31 mouse cellular contexts compared by ENCODE assay signal in genomic region chr13:103576856-103577255, GRCm38 (mm10).
"Had no signal": no experiment of that assay in that cellular context is flagged by ENCODE, and none has a peak within 500 bp of the region (broad histone marks: within the 10 kb centered on the region; RNA-seq: fewer than 3 reads in every experiment).

No protein-coding gene starts in this region.

- H3K4me1 ChIP-seq: limb, embryonic 15.5 days; liver, embryonic 12.5 days; liver, embryonic 13.5 days; liver, embryonic 15.5 days; lung, embryonic 15.5 days; megakaryocyte, embryonic 14.5 days; midbrain, embryonic 10.5 days; midbrain, embryonic 12.5 days; midbrain, embryonic 13.5 days; midbrain, embryonic 15.5 days; neural tube, embryonic 12.5 days had no signal

- ATAC-seq: liver, embryonic 12.5 days; liver, postnatal 0 days; lung, postnatal 0 days; midbrain, embryonic 13.5 days; midbrain, embryonic 15.5 days; midbrain, embryonic 16.5 days had no signal

- H3K9me3 ChIP-seq: limb, embryonic 12.5 days; limb, embryonic 13.5 days; limb, embryonic 15.5 days; liver, embryonic 12.5 days; liver, embryonic 15.5 days; lung, embryonic 15.5 days; megakaryocyte, embryonic 14.5 days; midbrain, embryonic 10.5 days; midbrain, embryonic 12.5 days; midbrain, embryonic 13.5 days; midbrain, embryonic 15.5 days; neural tube, embryonic 12.5 days had no signal

- H3K36me3 ChIP-seq: limb, embryonic 12.5 days; limb, embryonic 13.5 days; limb, embryonic 15.5 days; liver, embryonic 12.5 days; liver, embryonic 13.5 days; liver, embryonic 15.5 days; lung, embryonic 15.5 days; midbrain, embryonic 10.5 days; midbrain, embryonic 12.5 days; midbrain, embryonic 13.5 days; midbrain, embryonic 15.5 days; neural tube, embryonic 12.5 days had no signal

- H3K4me3 ChIP-seq: limb, embryonic 12.5 days; limb, embryonic 13.5 days; limb, embryonic 15.5 days; liver, embryonic 12.5 days; liver, embryonic 13.5 days; liver, embryonic 15.5 days; lung, embryonic 15.5 days; megakaryocyte, embryonic 14.5 days; midbrain, embryonic 10.5 days; midbrain, embryonic 12.5 days; midbrain, embryonic 13.5 days; midbrain, embryonic 15.5 days; myocyte; neural tube, embryonic 12.5 days had no signal

- H3K27me3 ChIP-seq: limb, embryonic 12.5 days; limb, embryonic 13.5 days; limb, embryonic 15.5 days; liver, embryonic 12.5 days; liver, embryonic 13.5 days; liver, embryonic 15.5 days; lung, embryonic 15.5 days; megakaryocyte, embryonic 14.5 days; midbrain, embryonic 12.5 days; midbrain, embryonic 13.5 days; midbrain, embryonic 15.5 days; neural tube, embryonic 12.5 days had no signal

- H3K9ac ChIP-seq: limb, embryonic 12.5 days; limb, embryonic 13.5 days; limb, embryonic 15.5 days; liver, embryonic 12.5 days; liver, embryonic 13.5 days; liver, embryonic 14.5 days; liver, embryonic 15.5 days; liver, postnatal 0 days; lung, embryonic 14.5 days; lung, embryonic 15.5 days; midbrain, embryonic 12.5 days; midbrain, embryonic 13.5 days; midbrain, embryonic 15.5 days; neural tube, embryonic 12.5 days had no signal

- H3K27ac ChIP-seq: limb, embryonic 12.5 days; limb, embryonic 13.5 days; limb, embryonic 15.5 days; liver, embryonic 12.5 days; liver, embryonic 13.5 days; liver, embryonic 14.5 days; liver, embryonic 15.5 days; lung, embryonic 15.5 days; macrophage; midbrain, embryonic 10.5 days; midbrain, embryonic 12.5 days; midbrain, embryonic 13.5 days; midbrain, embryonic 15.5 days; neural tube, embryonic 12.5 days had no signal

- H3K4me2 ChIP-seq: limb, embryonic 12.5 days; limb, embryonic 13.5 days; limb, embryonic 15.5 days; liver, embryonic 11.5 days; liver, embryonic 12.5 days; liver, embryonic 13.5 days; liver, embryonic 15.5 days; lung, embryonic 14.5 days; lung, embryonic 15.5 days; midbrain, embryonic 11.5 days; midbrain, embryonic 12.5 days; midbrain, embryonic 13.5 days; midbrain, embryonic 15.5 days; neural tube, embryonic 12.5 days had no signal

- DNase-seq: left cerebral cortex, postnatal 4 days; liver; liver, embryonic 13.5 days; liver, postnatal 0 days; lung, adult 18-20 months; lung, adult 2 months; lung, embryonic 14.5 days; lung, postnatal 10 days; lung, postnatal 14 days; lung, postnatal 36 days; lung, postnatal 4 days; midbrain, embryonic 14.5 days had no signal
